Mouse (Mus musculus) cortical plate, adult 2 months (tissue): Measurements from ENCODE around the gene Gm26566. TPM values are rescaled to one million over a fixed set of nuclear protein-coding genes. Genes with fewer than 3 reads are reported as not detected.

Source experiments
- H3K27ac ChIP-seq: fragments of 200-500 bp; 2 replicates; pipeline ENCODE4 v1.5.1; 2012; ENCODE audit warnings: low read length, control low read depth, inconsistent platforms; ENCODE audit not compliant: insufficient read depth
- H3K4me1 ChIP-seq: fragments of 200-500 bp; 2 replicates; pipeline ENCODE4 v1.6.1; 2011; ENCODE audit warnings: low read length; ENCODE audit not compliant: control insufficient read depth, insufficient read depth
- H3K4me3 ChIP-seq: fragments of 200-500 bp; 2 replicates; pipeline ENCODE4 v1.5.1; 2011; ENCODE audit warnings: mild to moderate bottlenecking, low read length, control low read depth; ENCODE audit not compliant: insufficient read depth
- CTCF ChIP-seq: fragments of 200-500 bp; IDR thresholded peaks from 2 replicates; pipeline ENCODE4 v1.5.1; 2011; ENCODE audit warnings: mild to moderate bottlenecking, control low read depth, low read length; ENCODE audit not compliant: insufficient read depth; ENCODE audit errors: extremely low read depth
- POLR2A ChIP-seq: fragments of 200-500 bp; IDR thresholded peaks from 2 replicates; pipeline ENCODE4 v1.6.1; 2011; ENCODE audit warnings: mild to moderate bottlenecking, low read length, control low read depth; ENCODE audit not compliant: insufficient read depth; ENCODE audit errors: extremely low read depth
- polyA plus RNA-seq: library from polyadenylated mRNA; depleted of rRNA; stranded (reverse); fragments of >200 nt; gene quantifications from 2 replicates; pipeline ENCODE4 v1.2.3, GENCODE M21; 2012; rRNA removed

The Gm26566 gene
- polyA plus RNA-seq, result 0.61 and 1.2 TPM in 2 replicates

- Histone ChIP-seq H3K4me3 (peak within 1 kb of the TSS; percentile 84), H3K4me1 (peaks cover 7% of the 10 kb centered on the region), H3K27ac (peak within 1 kb of the TSS; percentile 99)
- TF ChIP-seq CTCF, result no peak
- TF ChIP-seq POLR2A, result peak; percentile 82
Measured at GRCm38 (mm10) chr4:88721791-88722721, at the start of gene Gm26566, which contains the start of gene Klhl9. TSS of gene Gm26566 (plus strand) at chr4:88721805. TSS of gene Klhl9 (minus strand) at chr4:88722465.

- TF ChIP-seq CTCF (no peak), POLR2A (no peak)
- Histone ChIP-seq H3K27ac (no peak within 1 kb of the TSS), H3K4me3 (no peak within 1 kb of the TSS), H3K4me1 (no peaks in the 10 kb centered on the region)
Measured at GRCm38 (mm10) chr4:88676824-88677223, 44.8 kb upstream of the Gm26566 start, which contains the start of gene Ifna16. TSS of gene Ifna16 (minus strand) at chr4:88676924.

GRCm38 (mm10) chr4:88680362-88680761, 41.2 kb upstream of the Gm26566 start:
- TF ChIP-seq CTCF (peak; percentile 17; the same call in 1 of the 2 replicates), POLR2A (no peak)
- H3K27ac ChIP-seq, result no peak overlapping the region
- no peaks in the 10 kb centered on the region for H3K4me1 ChIP-seq
- H3K4me3 ChIP-seq, result no peak overlapping the region

GRCm38 (mm10) chr4:88681353-88681752, 40.3 kb upstream of the Gm26566 start:
- TF ChIP-seq POLR2A (no peak), CTCF (no peak)
- H3K4me1 ChIP-seq, result no peaks in the 10 kb centered on the region

DNA sequence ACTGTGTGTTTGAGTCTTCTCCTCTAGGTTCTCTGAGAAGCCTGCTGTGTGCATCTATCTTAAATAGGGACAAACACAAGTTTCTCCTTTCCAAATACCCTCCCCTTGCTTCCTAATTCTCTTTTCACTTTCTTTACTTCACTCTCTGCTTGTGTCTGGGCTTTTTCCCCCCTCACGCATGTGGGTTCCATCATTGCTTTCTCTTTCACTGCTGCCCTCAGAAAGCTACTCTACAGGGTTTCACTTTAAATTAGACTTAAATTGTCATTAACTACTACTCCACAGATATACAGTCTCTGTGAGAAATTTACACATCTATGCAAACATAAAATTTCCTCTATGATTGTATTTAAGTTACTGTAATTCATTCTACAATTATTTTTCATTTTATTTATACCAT, 37.8 kb upstream of the Gm26566 start, which contains the start of gene Ifna2:
Gene Ifna2 (minus strand): TSS at position 101 of the 400 bp plus-strand sequence.
- Histone ChIP-seq H3K4me1 (no peaks in the 10 kb centered on the region), H3K27ac (no peak within 1 kb of the TSS), H3K4me3 (no peak within 1 kb of the TSS)
- TF ChIP-seq CTCF, result no peak
- TF ChIP-seq POLR2A, result no peak

More at GRCm38 (mm10) chr4:88681353-88681752, 40.3 kb upstream of the Gm26566 start:
- Histone ChIP-seq H3K27ac (no peak overlapping the region), H3K4me3 (no peak overlapping the region)

DNA sequence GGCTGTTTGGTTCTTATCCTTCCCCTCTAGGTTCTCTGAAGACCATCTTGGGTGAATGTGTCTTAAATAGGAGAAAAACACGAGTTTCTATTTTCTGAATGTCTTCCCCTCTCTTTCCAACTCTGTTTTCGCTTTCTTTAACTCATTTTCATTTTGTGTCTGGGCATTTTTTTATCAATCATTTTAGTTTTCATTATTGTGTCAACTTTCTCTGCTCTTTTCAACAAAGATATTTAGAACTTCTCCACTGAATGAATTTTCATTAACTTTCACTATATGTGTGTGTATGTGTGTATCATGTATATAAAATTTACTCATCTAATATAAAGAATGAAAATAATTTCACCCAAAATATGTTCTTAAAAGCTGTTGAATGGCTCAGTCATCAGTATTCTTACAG, 30.3 kb upstream of the Gm26566 start, which contains the start of gene Ifnab:
Gene Ifnab (minus strand): TSS at position 101 of the 400 bp plus-strand sequence.
- H3K4me1 ChIP-seq, result no peaks in the 10 kb centered on the region
- no peak within 1 kb of the TSS for H3K4me3 ChIP-seq
- no peak for TF ChIP-seq POLR2A
- no peak for TF ChIP-seq CTCF
- H3K27ac ChIP-seq, result no peak within 1 kb of the TSS

- Histone ChIP-seq H3K4me3 (no peak overlapping the region), H3K4me1 (no peaks in the 10 kb centered on the region), H3K27ac (no peak overlapping the region)
- TF ChIP-seq CTCF (no peak), POLR2A (no peak)
Measured at GRCm38 (mm10) chr4:88692537-88692936, 29.1 kb upstream of the Gm26566 start.

- no peak overlapping the region for H3K4me3 ChIP-seq
- TF ChIP-seq CTCF, result no peak
- no peak for TF ChIP-seq POLR2A
- no peak overlapping the region for H3K27ac ChIP-seq
Measured at GRCm38 (mm10) chr4:88693392-88693791, 28.2 kb upstream of the Gm26566 start.

DNA sequence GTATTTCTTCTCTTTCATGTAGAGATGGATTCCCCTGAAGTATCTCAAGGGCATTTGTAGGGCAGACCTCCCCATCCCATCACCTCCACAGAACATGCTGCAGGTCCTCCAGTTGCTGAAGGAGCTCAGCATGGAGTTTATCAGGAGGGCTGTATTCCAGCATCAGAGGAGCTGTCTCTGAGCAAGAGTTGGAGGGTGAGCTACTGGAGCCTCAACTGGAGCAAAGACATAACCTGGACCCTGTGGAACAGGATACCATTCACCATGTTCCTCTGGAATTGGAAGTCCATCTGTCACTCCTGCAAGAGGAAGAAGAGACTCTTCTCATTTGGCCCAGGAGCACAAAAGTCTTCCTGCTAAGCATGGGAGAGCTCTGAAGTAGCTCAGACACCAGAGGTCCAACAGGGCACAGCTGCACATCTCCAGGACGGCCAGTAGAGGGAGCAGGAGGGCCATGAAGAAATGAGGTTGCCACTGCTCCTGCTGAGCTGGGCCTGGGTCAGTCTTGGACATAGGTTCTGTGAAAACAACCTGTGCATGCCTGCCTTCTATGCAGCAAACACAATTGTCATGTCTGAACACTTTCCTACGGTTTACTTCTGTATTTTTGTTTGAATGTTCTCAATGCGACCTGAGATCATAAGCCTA, 25.2 kb upstream of the Gm26566 start:
- TF ChIP-seq POLR2A (no peak), CTCF (peak; percentile 99)
- H3K4me1 ChIP-seq, result no peaks in the 10 kb centered on the region
- no peak overlapping the region for H3K4me3 ChIP-seq
- no peak overlapping the region for H3K27ac ChIP-seq

More at GRCm38 (mm10) chr4:88693392-88693791, 28.2 kb upstream of the Gm26566 start:
- no peaks in the 10 kb centered on the region for H3K4me1 ChIP-seq
